Mouse (Mus musculus): ENCODE measurements around the gene Maf. TPM values are rescaled to one million over a fixed set of nuclear protein-coding genes. Genes with fewer than 3 reads are reported as not detected.

The Maf gene
- polyA plus RNA-seq, 1 experiment from 2014 or later: 23.9 TPM

DNA sequence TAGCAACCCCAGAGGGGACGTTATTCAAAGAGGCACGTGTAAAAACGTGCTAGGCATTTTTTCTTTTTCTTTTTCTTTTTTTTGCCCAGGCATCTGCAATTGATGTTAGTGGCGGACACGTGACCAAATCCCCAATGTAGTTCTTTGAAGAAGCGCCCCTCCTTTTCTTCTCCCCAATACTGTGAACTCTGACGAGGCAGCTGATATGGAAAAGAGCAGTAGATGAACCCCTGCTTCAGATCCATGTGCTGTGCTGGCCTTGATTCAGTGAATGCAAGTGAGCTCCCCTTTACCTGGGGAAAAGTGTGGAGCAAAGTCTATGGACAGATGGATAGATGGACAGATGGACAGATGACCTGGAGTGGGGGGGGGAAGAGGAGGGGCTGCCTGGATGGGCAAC lies 28.1 kb downstream of the Maf start:
- H3K27me3 ChIP-seq (replicated peaks; ENCODE audit: control insufficient read depth, insufficient read depth, low read length): no peaks in the 10 kb centered on the region
- H3K4me3 ChIP-seq (ENCODE audit: low read depth, low read length): no peak overlapping the region
- no peaks in the 10 kb centered on the region for H3K4me1 ChIP-seq (replicated peaks; ENCODE audit: control insufficient read depth, insufficient read depth, low read length)
- no peak for TF ChIP-seq CTCF (IDR thresholded peaks at IDR 0.05; ENCODE audit: low read depth)
- H3K4me2 ChIP-seq (replicated peaks; ENCODE audit: low read depth): no peak overlapping the region
- no peak for ATAC-seq
- H3K27ac ChIP-seq (ENCODE audit: low read depth, low read length): no peak overlapping the region
- 82% methylated on average over 7 of the region's 7 CpGs for WGBS
- H3K9me3 ChIP-seq (ENCODE audit: control insufficient read depth): no peaks in the 10 kb centered on the region
- H3K36me3 ChIP-seq (ENCODE audit: control insufficient read depth, insufficient read depth): no peaks in the 10 kb centered on the region
- H3K9ac ChIP-seq (ENCODE audit: low read depth, low read length): no peak overlapping the region

DNA sequence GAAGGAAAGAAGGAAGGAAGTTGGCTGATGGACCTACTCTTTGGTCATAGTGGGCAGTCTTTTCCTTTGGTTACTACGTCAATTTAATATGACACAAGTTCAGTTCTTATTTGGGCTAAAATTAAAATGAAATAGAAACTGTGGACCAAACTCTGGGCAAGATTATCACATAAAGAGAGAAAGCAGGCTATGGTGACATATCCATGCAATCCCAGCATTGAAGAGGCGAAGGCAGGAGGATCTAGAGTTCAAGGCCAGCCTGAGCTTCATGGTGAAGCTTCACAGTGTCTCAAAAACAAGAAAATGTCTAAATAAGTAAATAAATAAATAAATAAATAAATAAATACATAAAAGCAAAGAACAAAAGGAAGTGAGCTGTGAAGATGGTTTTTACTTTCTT lies 42.7 kb downstream of the Maf start:
- no peak overlapping the region for H3K27ac ChIP-seq (ENCODE audit: low read depth, low read length)
- H3K36me3 ChIP-seq (ENCODE audit: control insufficient read depth, insufficient read depth): no peaks in the 10 kb centered on the region
- no peaks in the 10 kb centered on the region for H3K4me1 ChIP-seq (replicated peaks; ENCODE audit: control insufficient read depth, insufficient read depth, low read length)
- 94% methylated on average over 2 of the region's 2 CpGs for WGBS
- H3K4me2 ChIP-seq (replicated peaks; ENCODE audit: low read depth): no peak overlapping the region
- H3K9ac ChIP-seq (ENCODE audit: low read depth, low read length): no peak overlapping the region
- no peaks in the 10 kb centered on the region for H3K9me3 ChIP-seq (ENCODE audit: control insufficient read depth)
- no peak overlapping the region for H3K4me3 ChIP-seq (ENCODE audit: low read depth, low read length)
- TF ChIP-seq CTCF (IDR thresholded peaks at IDR 0.05; ENCODE audit: low read depth): no peak
- H3K27me3 ChIP-seq (replicated peaks; ENCODE audit: control insufficient read depth, insufficient read depth, low read length): no peaks in the 10 kb centered on the region
- ATAC-seq: no peak

DNA sequence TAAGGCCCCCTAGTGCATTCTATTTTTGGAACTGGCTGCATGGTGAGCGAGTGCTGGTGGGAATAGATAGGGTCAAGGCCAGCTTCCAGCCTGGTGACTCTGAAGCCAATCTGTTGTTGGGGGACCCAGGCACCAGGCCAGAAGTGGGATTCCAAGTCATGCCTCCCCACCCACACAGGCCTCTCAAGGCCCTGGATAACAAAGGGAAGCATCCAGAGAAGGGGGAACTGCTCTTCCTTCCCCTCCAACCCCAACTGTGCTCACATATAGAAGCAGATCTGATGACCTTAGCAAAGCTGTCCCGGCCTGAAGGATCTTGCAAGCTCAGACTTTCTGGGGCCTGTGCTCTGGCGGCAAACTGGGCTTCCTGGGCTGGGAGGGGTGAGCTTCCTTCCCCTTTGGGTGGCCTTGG lies 57.5 kb downstream of the Maf start:
- Histone ChIP-seq H3K4me2 (replicated peaks; ENCODE audit: low read depth) (no peak overlapping the region), H3K4me1 (replicated peaks; ENCODE audit: control insufficient read depth, insufficient read depth, low read length) (no peaks in the 10 kb centered on the region), H3K9me3 (ENCODE audit: control insufficient read depth) (no peaks in the 10 kb centered on the region), H3K27ac (ENCODE audit: low read depth, low read length) (no peak overlapping the region), H3K9ac (ENCODE audit: low read depth, low read length) (no peak overlapping the region), H3K36me3 (ENCODE audit: control insufficient read depth, insufficient read depth) (no peaks in the 10 kb centered on the region), H3K27me3 (replicated peaks; ENCODE audit: control insufficient read depth, insufficient read depth, low read length) (no peaks in the 10 kb centered on the region), H3K4me3 (ENCODE audit: low read depth, low read length) (no peak overlapping the region)
- 71% methylated on average over 3 of the region's 3 CpGs for WGBS
- no peak for ATAC-seq
- no peak for TF ChIP-seq CTCF (IDR thresholded peaks at IDR 0.05; ENCODE audit: low read depth)

DNA sequence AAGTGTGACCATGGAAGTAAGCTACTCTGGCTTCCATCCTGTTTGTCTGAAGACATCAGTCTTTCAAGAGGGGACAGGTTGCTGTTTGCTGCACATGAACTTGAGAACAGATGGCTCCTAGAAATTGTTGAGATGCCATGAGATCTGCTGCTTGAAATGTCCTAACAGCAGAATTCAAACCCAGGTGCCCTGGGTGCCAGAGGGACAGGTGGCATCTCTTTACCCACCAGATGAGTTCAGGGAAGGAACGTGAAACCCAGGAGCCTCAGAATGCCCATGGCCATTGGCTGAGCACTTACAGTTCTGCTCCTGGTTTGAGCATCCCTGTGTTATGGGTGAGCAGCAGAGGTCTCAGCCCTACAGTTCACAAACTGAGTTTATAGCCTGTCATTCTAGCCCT lies 62.5 kb downstream of the Maf start:
- Histone ChIP-seq H3K4me2 (replicated peaks; ENCODE audit: low read depth) (no peak overlapping the region), H3K36me3 (ENCODE audit: control insufficient read depth, insufficient read depth) (no peaks in the 10 kb centered on the region), H3K4me1 (replicated peaks; ENCODE audit: control insufficient read depth, insufficient read depth, low read length) (no peaks in the 10 kb centered on the region), H3K4me3 (ENCODE audit: low read depth, low read length) (no peak overlapping the region), H3K27ac (ENCODE audit: low read depth, low read length) (no peak overlapping the region), H3K9ac (ENCODE audit: low read depth, low read length) (no peak overlapping the region), H3K27me3 (replicated peaks; ENCODE audit: control insufficient read depth, insufficient read depth, low read length) (no peaks in the 10 kb centered on the region), H3K9me3 (ENCODE audit: control insufficient read depth) (no peaks in the 10 kb centered on the region)
- ATAC-seq: no peak
- 100% methylated on average over 1 of the region's 1 CpGs for WGBS
- no peak for TF ChIP-seq CTCF (IDR thresholded peaks at IDR 0.05; ENCODE audit: low read depth)

DNA sequence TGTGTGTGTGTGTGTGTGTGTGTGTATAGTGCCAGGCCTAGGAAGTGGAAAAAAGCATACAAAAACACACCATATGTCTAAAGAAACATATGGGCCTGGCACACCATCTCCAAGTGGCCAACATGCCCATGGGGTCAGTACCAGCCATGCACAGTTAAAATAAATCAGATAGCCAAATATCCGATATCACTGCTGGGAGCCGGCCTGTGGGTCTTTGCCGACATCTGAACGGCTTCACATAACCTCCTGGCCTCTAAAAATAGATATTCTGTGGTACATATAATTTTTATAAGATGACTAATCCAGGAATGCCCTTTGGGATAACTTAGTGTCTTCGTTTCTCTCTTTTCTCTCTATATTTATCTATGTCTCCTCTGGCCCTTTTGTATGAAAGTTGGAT lies 65.7 kb downstream of the Maf start:
- no peak for ATAC-seq
- H3K9me3 ChIP-seq (ENCODE audit: control insufficient read depth): no peaks in the 10 kb centered on the region
- no peaks in the 10 kb centered on the region for H3K4me1 ChIP-seq (replicated peaks; ENCODE audit: control insufficient read depth, insufficient read depth, low read length)
- WGBS: 88% methylated on average over 5 of the region's 5 CpGs
- H3K4me2 ChIP-seq (replicated peaks; ENCODE audit: low read depth): no peak overlapping the region
- H3K4me3 ChIP-seq (ENCODE audit: low read depth, low read length): no peak overlapping the region
- TF ChIP-seq CTCF (IDR thresholded peaks at IDR 0.05; ENCODE audit: low read depth): no peak
- no peaks in the 10 kb centered on the region for H3K36me3 ChIP-seq (ENCODE audit: control insufficient read depth, insufficient read depth)
- no peak overlapping the region for H3K27ac ChIP-seq (ENCODE audit: low read depth, low read length)
- H3K27me3 ChIP-seq (replicated peaks; ENCODE audit: control insufficient read depth, insufficient read depth, low read length): no peaks in the 10 kb centered on the region
- no peak overlapping the region for H3K9ac ChIP-seq (ENCODE audit: low read depth, low read length)

DNA sequence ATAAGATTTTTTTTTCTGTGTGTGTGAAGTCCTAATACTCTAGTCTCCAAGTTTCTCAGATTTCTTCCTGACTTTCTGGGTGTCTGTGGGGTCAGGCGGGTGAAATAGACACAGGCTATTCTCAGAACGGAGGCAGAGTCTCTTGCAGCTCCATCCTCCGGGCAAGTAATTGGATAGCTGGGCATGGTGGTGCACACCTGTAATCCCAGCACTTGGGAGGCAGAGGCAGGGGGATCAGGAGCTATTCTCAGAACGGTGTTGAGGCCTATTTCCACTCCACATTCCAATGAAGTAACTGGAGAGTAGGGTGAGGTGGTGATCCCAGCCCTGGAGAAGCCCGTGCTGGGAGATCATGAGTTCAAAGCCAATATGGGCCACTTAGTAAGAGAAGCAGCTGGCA lies 67.6 kb downstream of the Maf start:
- no peak overlapping the region for H3K4me3 ChIP-seq (ENCODE audit: low read depth, low read length)
- H3K4me1 ChIP-seq (replicated peaks; ENCODE audit: control insufficient read depth, insufficient read depth, low read length): no peaks in the 10 kb centered on the region
- H3K27ac ChIP-seq (ENCODE audit: low read depth, low read length): no peak overlapping the region
- TF ChIP-seq CTCF (IDR thresholded peaks at IDR 0.05; ENCODE audit: low read depth): no peak
- H3K4me2 ChIP-seq (replicated peaks; ENCODE audit: low read depth): no peak overlapping the region
- H3K9ac ChIP-seq (ENCODE audit: low read depth, low read length): no peak overlapping the region
- H3K27me3 ChIP-seq (replicated peaks; ENCODE audit: control insufficient read depth, insufficient read depth, low read length): no peaks in the 10 kb centered on the region
- WGBS: 84% methylated on average over 5 of the region's 5 CpGs
- H3K36me3 ChIP-seq (ENCODE audit: control insufficient read depth, insufficient read depth): no peaks in the 10 kb centered on the region
- H3K9me3 ChIP-seq (ENCODE audit: control insufficient read depth): no peaks in the 10 kb centered on the region
- ATAC-seq: no peak

DNA sequence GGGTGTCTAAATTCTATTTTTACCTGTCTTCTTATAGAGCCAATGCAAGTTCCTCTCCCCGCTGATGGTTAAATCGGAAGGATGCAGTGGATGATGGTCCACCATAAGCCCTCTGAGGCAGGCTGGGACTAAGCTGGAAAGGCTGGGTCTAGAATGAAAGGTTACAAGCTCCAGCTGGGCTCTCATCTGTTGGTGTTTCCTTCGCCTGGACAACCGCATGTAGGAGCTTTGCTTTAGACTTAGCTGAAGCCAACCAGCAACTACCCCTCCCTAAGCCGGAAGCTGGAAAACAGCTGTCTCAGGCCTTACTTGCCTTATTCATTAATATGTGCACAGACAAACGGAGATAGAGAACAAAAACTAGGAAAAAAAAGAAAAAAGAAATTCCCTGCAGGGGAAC lies 70.8 kb downstream of the Maf start:
- Histone ChIP-seq H3K36me3 (ENCODE audit: control insufficient read depth, insufficient read depth) (no peaks in the 10 kb centered on the region), H3K27ac (ENCODE audit: low read depth, low read length) (no peak overlapping the region), H3K27me3 (replicated peaks; ENCODE audit: control insufficient read depth, insufficient read depth, low read length) (no peaks in the 10 kb centered on the region), H3K4me1 (replicated peaks; ENCODE audit: control insufficient read depth, insufficient read depth, low read length) (no peaks in the 10 kb centered on the region), H3K4me2 (replicated peaks; ENCODE audit: low read depth) (no peak overlapping the region), H3K9ac (ENCODE audit: low read depth, low read length) (no peak overlapping the region), H3K9me3 (ENCODE audit: control insufficient read depth) (no peaks in the 10 kb centered on the region), H3K4me3 (ENCODE audit: low read depth, low read length) (no peak overlapping the region)
- TF ChIP-seq CTCF (IDR thresholded peaks at IDR 0.05; ENCODE audit: low read depth): no peak
- ATAC-seq: no peak
- WGBS: 74% methylated on average over 6 of the region's 6 CpGs

All from intestine, postnatal 0 days (tissue).